Mouse (Mus musculus): ENCODE results near the gene Gm17018. TPM values are rescaled to one million over a fixed set of nuclear protein-coding genes. Genes with fewer than 3 reads are reported as not detected.

Gene Gm17018
- 10.3 to 13.1 TPM (median 12.4 TPM) in 4 replicates for total RNA-seq (2023; ENCODE audit: inconsistent age)

DNA sequence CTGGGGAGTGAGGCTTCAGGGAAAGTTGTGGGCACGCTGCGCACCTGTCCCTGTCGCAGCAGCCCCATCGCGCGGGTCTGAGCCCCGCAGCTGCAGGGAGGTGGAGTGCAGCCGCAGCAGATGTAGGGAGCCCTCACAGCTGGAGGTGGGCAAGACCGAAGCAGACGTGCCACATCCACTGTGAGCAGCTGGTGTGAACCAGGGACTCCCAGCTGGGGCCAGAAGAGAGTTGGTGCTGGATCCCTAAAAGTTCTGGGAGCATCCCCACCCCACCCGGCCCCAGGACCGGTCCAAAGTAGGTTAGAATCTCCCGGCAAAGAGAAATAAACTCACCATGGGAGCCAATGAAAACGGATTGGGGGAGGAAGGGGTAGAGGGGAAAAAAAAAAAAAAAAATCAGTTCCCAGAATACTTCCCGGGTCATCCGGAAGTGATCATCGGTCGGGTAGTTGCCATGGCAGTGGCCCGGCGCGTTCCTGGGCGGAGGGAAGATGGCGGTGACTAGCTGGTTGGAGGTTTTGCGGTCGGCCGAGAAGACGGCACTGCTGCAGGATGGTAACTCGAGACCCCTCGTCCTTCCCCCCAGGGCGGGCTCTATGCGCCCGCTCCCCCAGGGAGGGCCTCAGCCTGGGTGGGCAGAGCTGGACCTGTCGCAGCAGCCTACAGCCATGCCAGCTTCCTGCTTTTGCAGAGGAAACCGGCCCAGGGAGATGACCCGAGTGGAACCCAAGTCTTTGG is at the start of gene Gm17018, which contains the start of gene Poll:
Gm17018 (plus strand) TSS at position 463 of the 738 bp plus-strand sequence.
Poll (minus strand) TSS at position 379 of the 738 bp plus-strand sequence.

Other genes starting within 250 kb of the Gm17018 start
- gene Btrc, start 196.9 kb upstream of the Gm17018 start, total RNA-seq (2023; ENCODE audit: inconsistent age), result 32.3 to 41.8 TPM (median 38.6 TPM) in 4 replicates
- gene Poll, start 84 bp upstream of the Gm17018 start, total RNA-seq (2023; ENCODE audit: inconsistent age), result 12.2 to 16.2 TPM (median 14.1 TPM) in 4 replicates
- 51.3 to 65.4 TPM (median 57.3 TPM) in 4 replicates for gene Fbxw4, start 99.7 kb downstream of the Gm17018 start, total RNA-seq (2023; ENCODE audit: inconsistent age)
- not detected in 4 replicates for gene Fgf8, start 182.3 kb downstream of the Gm17018 start, total RNA-seq (2023; ENCODE audit: inconsistent age)
- 32.7 to 35.7 TPM (median 34.7 TPM) in 4 replicates for gene Npm3, start 189.0 kb downstream of the Gm17018 start, total RNA-seq (2023; ENCODE audit: inconsistent age)
- gene Mgea5, start 223.2 kb downstream of the Gm17018 start, total RNA-seq (2023; ENCODE audit: inconsistent age), result 204 to 222 TPM (median 217 TPM) in 4 replicates

Data from B cell, adult (primary cell).